Mouse (Mus musculus) liver, embryonic 16.5 days (tissue): Measurements from ENCODE around the gene 2810408A11Rik. TPM values are rescaled to one million over a fixed set of nuclear protein-coding genes. Genes with fewer than 3 reads are reported as not detected.
"Not testable (repeated sequence)": the region's sequence is repeated elsewhere in the genome, so short reads cannot be mapped to it uniquely, and the experiment has no call there.

ENCODE experiments used
- ATAC-seq: fragments of 200-750 bp; cut with Nextera tagmentation; 2 replicates; pipeline ENCODE4 v1.8.0; 2017; ENCODE audit warnings: low read depth, mild to moderate bottlenecking, moderate number of reproducible peaks, moderate library complexity
- H3K27ac ChIP-seq: fragments of 300-500 bp; sonication (generic); 2 replicates; pipeline ENCODE4 v1.5.1; 2014; ENCODE audit warnings: mild to moderate bottlenecking, low read length
- H3K27me3 ChIP-seq: fragments of 300-500 bp; sonication (generic); 2 replicates; pipeline ENCODE4 v1.6.1; 2014; ENCODE audit warnings: low read depth, low read length, mixed read lengths; ENCODE audit not compliant: control insufficient read depth, insufficient read depth
- H3K36me3 ChIP-seq: fragments of 300-500 bp; sonication (generic); 2 replicates; pipeline ENCODE4 v1.6.1; 2014; ENCODE audit warnings: mild to moderate bottlenecking; ENCODE audit not compliant: control insufficient read depth, insufficient read depth
- H3K4me1 ChIP-seq: fragments of 300-500 bp; sonication (generic); 2 replicates; pipeline ENCODE4 v1.6.1; 2014; ENCODE audit warnings: low read depth, low read length, mixed read lengths; ENCODE audit not compliant: control insufficient read depth
- H3K4me2 ChIP-seq: fragments of 300-500 bp; sonication (generic); 2 replicates; pipeline ENCODE4 v1.6.1; 2014; ENCODE audit warnings: low read depth, low read length, mixed read lengths
- H3K4me3 ChIP-seq: fragments of 300-500 bp; sonication (generic); 2 replicates; pipeline ENCODE4 v1.5.1; 2014; ENCODE audit warnings: low read depth, mild to moderate bottlenecking, low read length
- H3K9ac ChIP-seq: fragments of 300-500 bp; sonication (generic); 2 replicates; pipeline ENCODE4 v1.6.1; 2014; ENCODE audit warnings: low read depth, low read length
- H3K9me3 ChIP-seq: fragments of 300-500 bp; sonication (generic); replicated peaks from 2 replicates; pipeline ENCODE4 v1.6.1; 2016; ENCODE audit warnings: low read length; ENCODE audit not compliant: control insufficient read depth
- WGBS: fragments of 180-500 bp; shearing (Covaris S2); extraction: QIAGEN DNeasy Blood & Tissue Kit; methylation state at CpG from one replicate; pipeline ENCODE4 v1.1.7; 2014; ENCODE audit not compliant: insufficient replicate concordance; 5-methylcytosine and 5-hydroxymethylcytosine counted together
- polyA plus RNA-seq: library from polyadenylated mRNA; unstranded; fragments of >200 nt; fragmentation: Nextera tagmentation; extraction: Ambion mirVana; gene quantifications from 2 replicates; pipeline ENCODE4 v1.2.1, GENCODE M21; 2015

Gene 2810408A11Rik
- polyA plus RNA-seq, 1 experiment from 2014 or later: 0.46 TPM

DNA sequence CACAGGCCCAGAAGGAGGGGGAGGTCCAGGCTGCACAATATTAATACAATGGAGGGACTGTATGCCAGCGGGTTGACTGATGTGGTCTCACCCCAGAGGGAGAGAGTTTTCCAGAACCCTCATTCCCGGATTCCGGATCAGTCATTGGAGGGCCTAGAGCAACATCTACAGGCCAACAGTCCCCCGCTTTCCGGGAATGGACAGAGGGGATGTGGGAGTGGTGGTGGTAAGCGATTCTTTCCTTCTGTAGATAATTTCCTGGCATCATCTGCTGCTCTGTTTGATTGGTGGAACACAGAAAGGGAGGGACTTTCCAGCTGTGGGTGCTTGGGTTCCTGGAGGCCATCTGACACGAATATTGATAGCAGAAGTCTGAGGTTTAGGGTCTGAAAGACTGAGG, 24.6 kb downstream of the 2810408A11Rik start:
- WGBS: 39% methylated on average over 7 of the region's 7 CpGs
- no peak for ATAC-seq
- H3K4me2 ChIP-seq: no peak overlapping the region

DNA sequence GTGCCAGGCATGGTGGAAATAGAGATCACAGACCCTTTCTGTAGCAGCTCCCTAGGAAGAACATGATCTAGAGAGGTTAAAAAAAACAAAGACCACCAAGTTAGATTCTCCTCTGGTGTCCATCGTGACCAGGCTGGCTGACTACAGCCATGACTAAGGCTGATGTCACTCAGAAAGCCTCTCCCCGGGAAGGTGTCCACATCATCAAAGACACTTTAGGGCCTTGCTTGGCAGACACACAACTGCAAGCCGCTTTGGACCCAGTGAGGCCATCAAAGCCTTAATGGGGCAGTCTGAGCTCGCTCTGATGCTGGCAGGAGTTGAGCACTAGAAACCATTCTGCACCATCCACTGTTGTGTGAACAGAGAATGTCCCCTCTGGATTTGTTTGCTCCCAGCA, 28.3 kb downstream of the 2810408A11Rik start:
- H3K27ac ChIP-seq: no peak overlapping the region
- no peaks in the 10 kb centered on the region for H3K9me3 ChIP-seq
- WGBS: 72% methylated on average over 4 of the region's 4 CpGs
- H3K9ac ChIP-seq: no peak overlapping the region
- H3K4me3 ChIP-seq: no peak overlapping the region
- no peaks in the 10 kb centered on the region for H3K27me3 ChIP-seq
- no peaks in the 10 kb centered on the region for H3K36me3 ChIP-seq
- H3K4me1 ChIP-seq: peaks cover 27% of the 10 kb centered on the region
- no peak for ATAC-seq
- H3K4me2 ChIP-seq: no peak overlapping the region

More for the DNA sequence above, 24.6 kb downstream of the 2810408A11Rik start:
- Histone ChIP-seq H3K4me1 (peaks cover 59% of the 10 kb centered on the region), H3K27me3 (no peaks in the 10 kb centered on the region), H3K4me3 (no peak overlapping the region), H3K9me3 (no peaks in the 10 kb centered on the region), H3K9ac (no peak overlapping the region), H3K36me3 (no peaks in the 10 kb centered on the region), H3K27ac (no peak overlapping the region)

DNA sequence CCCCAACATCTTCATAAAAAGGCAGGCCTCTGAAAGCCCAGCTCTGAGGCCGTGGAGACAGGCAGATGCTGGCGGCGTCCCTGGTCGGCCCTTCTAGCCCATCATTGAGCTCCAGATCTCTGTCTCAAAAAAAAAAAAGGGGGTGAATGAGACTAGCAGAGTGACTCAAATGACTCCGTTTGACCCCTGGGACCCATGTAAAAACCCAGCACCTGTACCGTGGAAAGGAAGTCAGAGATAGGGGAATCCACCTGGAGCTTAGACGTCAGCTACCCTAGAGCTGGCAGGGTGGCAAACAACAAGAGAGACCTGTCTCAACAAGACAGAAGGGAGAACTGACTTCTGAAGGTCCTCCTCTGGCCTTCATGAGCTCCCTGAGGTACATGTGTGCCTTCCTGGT, 29.0 kb downstream of the 2810408A11Rik start:
- ATAC-seq: no peak
- no peak overlapping the region for H3K9ac ChIP-seq
- no peaks in the 10 kb centered on the region for H3K36me3 ChIP-seq
- no peak overlapping the region for H3K4me2 ChIP-seq
- H3K4me1 ChIP-seq: peaks cover 29% of the 10 kb centered on the region
- no peak overlapping the region for H3K27ac ChIP-seq
- H3K27me3 ChIP-seq: no peaks in the 10 kb centered on the region
- no peaks in the 10 kb centered on the region for H3K9me3 ChIP-seq
- H3K4me3 ChIP-seq: no peak overlapping the region
- 75% methylated on average over 7 of the region's 7 CpGs for WGBS

DNA sequence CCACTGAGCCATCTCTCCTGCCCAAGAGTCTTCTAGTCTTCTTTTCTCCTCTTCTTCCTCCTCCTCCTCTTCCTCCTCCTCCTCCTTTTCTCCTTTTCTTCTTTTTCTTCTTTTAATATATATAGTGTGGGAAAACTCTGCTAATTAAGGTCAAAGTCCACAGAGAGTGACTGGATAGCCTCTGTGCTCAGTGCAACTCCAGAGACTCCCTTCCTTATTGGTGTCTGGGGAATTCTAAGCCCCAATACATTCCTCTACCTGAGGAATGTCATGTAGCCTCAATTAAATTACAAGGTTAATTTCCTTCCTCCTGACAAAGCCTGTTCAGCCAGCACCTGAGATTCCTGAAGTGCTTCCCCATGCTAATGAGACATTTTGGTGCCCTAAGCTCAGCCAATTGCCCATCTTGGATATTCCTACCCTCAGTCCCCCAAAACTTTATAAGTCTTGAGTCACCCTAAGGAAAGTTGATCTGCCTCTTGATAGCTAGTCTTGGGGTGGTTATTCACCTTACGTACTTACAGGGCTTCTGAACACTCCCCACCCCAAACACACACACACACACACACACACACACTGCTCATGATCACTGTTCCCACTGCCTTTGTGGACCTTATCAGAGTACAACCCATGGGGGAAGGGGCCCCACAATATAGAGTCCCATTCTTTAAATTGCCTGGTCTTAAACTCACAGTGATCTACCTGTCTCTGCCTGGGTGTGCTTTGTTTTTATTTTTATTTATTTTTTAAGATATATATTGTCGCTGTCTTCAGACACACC, 30.3 kb downstream of the 2810408A11Rik start:
- Histone ChIP-seq H3K27me3 (no peaks in the 10 kb centered on the region), H3K4me2 (no peak overlapping the region), H3K9ac (no peak overlapping the region), H3K27ac (no peak overlapping the region), H3K9me3 (no peaks in the 10 kb centered on the region), H3K4me1 (peaks cover 17% of the 10 kb centered on the region), H3K4me3 (no peak overlapping the region), H3K36me3 (no peaks in the 10 kb centered on the region)
- ATAC-seq: peak; percentile 40; the same call in 1 of the 2 replicates
- 68% methylated on average over 2 of the region's 2 CpGs for WGBS

DNA sequence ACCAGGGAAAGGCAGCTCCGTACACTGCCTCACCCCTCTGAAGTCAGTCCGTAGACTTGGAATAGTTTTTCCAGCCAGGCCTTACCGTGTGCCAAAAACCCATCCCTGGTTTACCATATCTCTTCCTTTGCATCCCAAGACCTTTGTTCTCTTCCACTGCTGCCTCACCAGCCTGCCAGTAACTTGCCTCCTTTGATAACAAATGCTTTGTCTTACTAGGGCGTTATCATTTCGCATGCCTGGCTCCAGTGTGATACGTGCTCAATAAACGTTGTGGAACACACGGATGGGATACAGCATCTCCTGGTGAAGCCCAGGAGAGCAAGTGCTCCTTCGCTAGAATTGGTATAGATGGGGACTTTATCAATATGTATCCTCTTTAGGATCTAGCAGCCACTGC, 33.5 kb downstream of the 2810408A11Rik start:
- WGBS: 32% methylated on average over 9 of the region's 9 CpGs
- H3K27me3 ChIP-seq: no peaks in the 10 kb centered on the region
- no peak overlapping the region for H3K4me2 ChIP-seq
- H3K4me1 ChIP-seq: peaks cover 34% of the 10 kb centered on the region
- H3K27ac ChIP-seq: peak overlapping the region; percentile 51; the same call in 1 of the 2 replicates
- ATAC-seq: peak; percentile 62
- H3K9me3 ChIP-seq: no peaks in the 10 kb centered on the region
- no peaks in the 10 kb centered on the region for H3K36me3 ChIP-seq
- H3K4me3 ChIP-seq: no peak overlapping the region
- H3K9ac ChIP-seq: peak overlapping the region; percentile 30

DNA sequence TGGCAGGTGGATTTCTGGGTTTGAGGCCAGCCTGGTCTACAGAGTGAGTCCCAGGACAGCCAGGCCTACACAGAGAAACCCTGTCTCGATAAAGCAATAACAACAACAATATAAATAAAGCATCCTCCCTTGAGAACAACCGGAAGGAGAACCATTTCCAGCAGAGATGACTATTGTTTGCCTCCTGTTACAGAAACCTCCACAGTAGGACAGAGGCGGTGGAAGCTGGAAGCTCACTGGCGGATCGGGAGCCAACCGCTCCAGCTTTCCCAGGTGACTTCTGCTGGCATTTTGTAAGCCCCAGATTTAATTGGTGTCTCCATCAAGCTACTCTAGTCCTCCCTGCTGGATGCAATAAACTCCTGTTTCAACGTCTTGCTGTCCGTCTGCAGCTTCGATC, 35.2 kb downstream of the 2810408A11Rik start:
- WGBS: 86% methylated on average over 9 of the region's 9 CpGs

DNA sequence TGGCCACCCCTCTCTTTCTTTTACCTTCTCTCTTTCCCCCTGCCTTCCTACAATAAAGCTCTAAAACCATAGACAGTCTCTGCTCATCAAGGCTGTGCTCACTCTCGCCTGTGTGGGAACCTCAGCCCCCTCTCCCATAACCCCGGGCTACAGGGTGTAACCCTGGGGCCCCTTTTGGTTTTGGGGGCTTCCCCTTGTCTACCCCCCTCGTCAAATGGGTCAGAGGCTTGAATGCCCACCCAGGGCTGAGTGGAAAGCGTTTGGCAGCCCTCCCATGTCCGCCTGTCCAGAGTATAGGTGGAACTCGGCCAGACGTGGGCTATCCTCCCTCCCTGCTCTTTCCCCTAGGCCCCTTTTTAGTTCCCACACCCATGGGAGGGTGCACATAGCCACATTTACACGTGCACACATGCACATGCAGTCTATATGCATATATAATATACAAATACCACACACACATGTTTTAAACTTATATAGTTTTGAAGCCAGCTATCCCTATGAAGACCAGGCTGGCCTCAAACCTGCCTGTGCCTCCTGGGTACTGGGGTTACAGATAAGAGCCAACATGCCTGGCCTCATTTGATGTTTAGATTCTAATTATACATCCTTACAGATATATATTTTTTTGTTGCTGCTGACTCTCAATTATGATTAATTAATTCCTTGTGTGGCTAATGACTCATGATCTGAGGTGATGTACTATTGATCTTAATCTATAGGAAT, 36.5 kb downstream of the 2810408A11Rik start:
- no peaks in the 10 kb centered on the region for H3K36me3 ChIP-seq
- peak; percentile 57 for ATAC-seq
- 0 out of 2 replicates have a peak overlapping the region, but pooled peaks have one; percentile 38 for H3K9ac ChIP-seq
- 25% methylated on average over 8 of the region's 8 CpGs for WGBS
- H3K9me3 ChIP-seq: no peaks in the 10 kb centered on the region
- H3K4me3 ChIP-seq: no peak overlapping the region
- H3K27me3 ChIP-seq: no peaks in the 10 kb centered on the region
- H3K4me1 ChIP-seq: peaks cover 34% of the 10 kb centered on the region
- peak overlapping the region; percentile 36 for H3K4me2 ChIP-seq
- H3K27ac ChIP-seq: peak overlapping the region; percentile 68

More for the DNA sequence above, 35.2 kb downstream of the 2810408A11Rik start:
- H3K4me2 ChIP-seq: no peak overlapping the region
- H3K27ac ChIP-seq: peak overlapping the region; percentile 51; the same call in 1 of the 2 replicates
- no peak overlapping the region for H3K9ac ChIP-seq
- H3K36me3 ChIP-seq: no peaks in the 10 kb centered on the region
- no peak overlapping the region for H3K4me3 ChIP-seq
- H3K27me3 ChIP-seq: no peaks in the 10 kb centered on the region
- no peak for ATAC-seq
- H3K9me3 ChIP-seq: no peaks in the 10 kb centered on the region
- H3K4me1 ChIP-seq: peaks cover 34% of the 10 kb centered on the region

DNA sequence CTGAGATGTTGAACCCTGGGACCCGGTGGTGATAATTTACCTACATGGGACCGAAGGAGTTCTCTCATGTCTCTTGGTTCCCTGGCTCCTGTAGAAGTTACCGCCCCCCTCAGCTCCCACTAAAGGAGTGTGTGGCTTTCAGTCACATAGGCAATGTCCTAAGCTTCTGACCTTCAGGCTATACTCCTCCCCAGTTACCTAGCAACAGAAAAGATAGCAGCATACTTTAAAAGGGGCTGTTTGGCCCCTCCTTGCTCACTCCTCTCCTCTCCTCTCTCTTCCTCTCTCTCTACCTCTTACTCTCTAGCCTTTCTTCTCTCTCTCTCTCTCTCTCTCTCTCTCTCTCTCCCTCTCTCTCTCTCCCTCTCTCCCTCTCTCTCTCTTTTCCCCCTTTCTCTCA, 37.1 kb downstream of the 2810408A11Rik start:
- H3K4me3 ChIP-seq, H3K27me3 ChIP-seq, H3K36me3 ChIP-seq, H3K9ac ChIP-seq, H3K9me3 ChIP-seq: not testable (repeated sequence)
- peaks cover 34% of the 10 kb centered on the region for H3K4me1 ChIP-seq
- H3K4me2 ChIP-seq: peak overlapping the region; percentile 36
- H3K27ac ChIP-seq: peak overlapping the region; percentile 68; the same call in 1 of the 2 replicates
- peak; percentile 58 for ATAC-seq
- 71% methylated on average over 3 of the region's 3 CpGs for WGBS
